In the genomic region with DNA sequence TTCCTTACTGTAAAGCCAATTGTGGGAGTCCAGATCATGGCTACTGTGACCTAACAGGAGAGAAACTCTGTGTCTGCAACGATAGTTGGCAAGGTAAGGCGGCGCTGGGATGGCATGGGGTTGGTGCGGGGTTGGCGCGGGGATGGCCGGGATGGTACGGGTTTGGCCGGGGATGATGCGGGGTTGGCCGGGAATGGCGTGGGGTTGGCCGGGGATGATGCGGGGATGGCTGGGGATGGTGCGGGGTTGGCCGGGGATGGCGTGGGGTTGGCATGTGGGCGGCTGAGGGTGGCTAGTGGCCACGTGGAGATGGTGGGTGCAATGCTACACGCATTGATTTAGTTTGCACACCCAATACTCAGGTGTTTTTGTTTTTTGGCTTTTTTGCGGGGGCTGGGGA, we compare ENCODE assay signal across 12 mouse cellular contexts.
"Had no signal": no experiment of that assay in that cellular context is flagged by ENCODE, and none has a peak within 500 bp of the region (broad histone marks: within the 10 kb centered on the region; RNA-seq: fewer than 3 reads in every experiment).

No protein-coding gene starts in this region.

- H3K9ac ChIP-seq: limb, embryonic 15.5 days; liver, embryonic 12.5 days; midbrain, embryonic 12.5 days; neural tube, embryonic 13.5 days had no signal

- H3K36me3 ChIP-seq: midbrain, embryonic 12.5 days had no signal

- H3K4me1 ChIP-seq: limb, embryonic 15.5 days; liver, embryonic 12.5 days; midbrain, embryonic 12.5 days had no signal

- H3K27me3 ChIP-seq: limb, embryonic 15.5 days; liver, embryonic 12.5 days; midbrain, embryonic 12.5 days; neural tube, embryonic 13.5 days had no signal

- DNase-seq: kidney, postnatal 25 days; layer of hippocampus, adult 9-11 months; layer of hippocampus, postnatal 36 days; lung, adult 18-20 months; right cerebral cortex, postnatal 25 days; thymus, adult 2 months; thymus, postnatal 36 days had no signal

- H3K4me2 ChIP-seq: limb, embryonic 15.5 days; liver, embryonic 12.5 days; midbrain, embryonic 12.5 days; neural tube, embryonic 13.5 days had no signal

- H3K9me3 ChIP-seq: limb, embryonic 15.5 days; liver, embryonic 12.5 days; midbrain, embryonic 12.5 days; neural tube, embryonic 13.5 days had no signal

- H3K4me3 ChIP-seq: limb, embryonic 15.5 days; liver, embryonic 12.5 days; midbrain, embryonic 12.5 days; neural tube, embryonic 13.5 days had no signal

- H3K27ac ChIP-seq: limb, embryonic 15.5 days; liver, embryonic 12.5 days; midbrain, embryonic 12.5 days; neural tube, embryonic 13.5 days had no signal

- ATAC-seq: liver, embryonic 12.5 days; midbrain, embryonic 16.5 days had no signal
